Mouse (Mus musculus): ENCODE measurements around the gene Jag2.
A peak's percentile ranks its signal among the peaks of the same experiment; 100 is the strongest.

The Jag2 gene

DNA sequence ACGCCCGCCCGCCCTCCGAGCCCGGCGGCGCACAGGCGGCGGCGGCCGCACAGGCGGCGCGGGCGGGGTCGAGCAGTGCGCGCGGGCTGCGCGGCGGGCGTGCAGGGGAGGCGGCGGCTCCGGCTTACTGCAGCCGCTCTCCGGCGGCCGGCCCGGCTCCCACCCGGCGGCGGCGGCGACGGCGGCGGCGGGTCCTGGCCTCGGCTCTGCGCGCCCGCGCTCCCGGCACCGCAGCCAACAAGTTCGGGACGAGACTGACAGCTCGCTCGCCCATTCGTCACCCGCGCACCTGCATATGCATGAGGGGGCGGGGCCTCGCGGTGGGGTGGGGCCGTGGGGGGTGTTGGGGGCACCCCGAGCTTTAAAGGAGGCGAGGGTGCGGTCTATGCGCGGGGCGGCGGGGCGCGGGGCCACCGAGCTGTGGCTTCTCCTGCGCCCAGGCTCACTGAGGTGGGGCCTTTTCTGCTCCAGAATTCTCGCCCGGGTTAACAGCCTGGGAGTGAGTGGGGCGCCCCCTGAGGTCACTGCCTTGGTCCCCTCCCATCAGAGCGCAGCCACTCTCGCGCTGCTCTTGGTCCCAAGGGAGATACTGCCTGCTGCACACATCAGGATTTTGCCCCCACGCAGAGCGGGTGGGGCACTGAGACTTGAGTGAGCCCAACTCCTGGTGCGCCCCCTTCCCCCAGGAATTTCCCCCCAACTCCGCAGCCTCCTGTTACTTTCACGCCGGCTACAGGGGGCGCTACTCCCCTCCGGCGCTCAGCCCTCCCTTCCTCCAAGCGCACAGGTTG, at the start of gene Jag2:
Gene Jag2 (minus strand): TSS at position 215 of the 791 bp plus-strand sequence.
- DNase-seq: peak; percentile 48

DNA sequence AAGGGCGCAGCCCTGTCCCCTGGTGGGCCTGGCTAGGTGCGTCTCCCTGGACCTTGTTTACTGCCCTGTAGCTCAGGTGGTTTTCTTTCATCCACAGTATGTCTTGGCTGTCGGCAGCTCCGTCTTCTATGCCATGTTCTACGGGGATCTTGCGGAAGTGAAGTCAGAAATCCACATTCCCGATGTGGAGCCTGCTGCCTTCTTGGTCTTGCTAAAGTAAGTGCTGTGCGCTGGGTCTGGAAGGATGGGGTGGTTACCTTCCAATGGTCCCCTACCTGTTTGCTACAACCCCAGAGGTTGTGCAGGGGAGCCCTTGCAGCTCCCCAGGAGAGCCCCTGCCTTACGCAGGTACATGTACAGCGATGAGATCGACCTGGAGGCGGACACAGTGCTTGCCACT, 47.6 kb upstream of the Jag2 start:
- no peak for DNase-seq

DNA sequence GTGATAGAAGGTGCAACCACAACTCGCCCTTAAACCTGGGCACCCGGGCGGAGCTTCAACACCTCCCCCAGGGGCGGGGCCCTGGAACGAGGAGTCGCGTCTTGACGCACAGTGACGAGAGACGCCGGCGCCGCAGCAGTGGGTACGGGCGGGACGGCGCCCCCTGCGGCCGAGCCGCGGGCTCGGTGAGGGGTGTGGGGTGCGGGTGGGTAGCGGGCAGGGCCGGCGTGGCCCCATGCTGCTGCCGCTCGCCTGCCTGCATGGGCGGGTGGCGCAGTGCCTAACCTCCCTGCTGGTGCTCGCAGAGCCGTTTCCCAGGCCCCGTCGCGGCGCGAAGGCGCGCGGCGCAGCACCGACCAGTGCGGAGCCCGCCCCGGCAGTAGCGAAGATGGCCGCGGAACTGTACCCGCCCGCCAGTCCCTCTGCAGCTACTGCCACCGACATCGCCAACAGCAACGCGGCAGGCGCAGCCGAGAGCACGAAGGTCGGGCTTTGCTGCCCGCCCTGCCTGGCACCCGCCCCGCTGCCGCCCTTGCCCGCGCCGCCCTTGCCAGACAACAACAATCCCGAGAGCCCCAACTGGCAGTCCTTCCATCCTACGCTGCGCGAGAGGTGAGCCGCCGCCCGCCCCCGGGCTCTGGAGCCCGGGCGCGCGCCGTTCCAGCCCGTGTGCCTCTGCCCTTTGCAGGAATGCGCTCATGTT, 46.9 kb upstream of the Jag2 start, which contains the start of gene Btbd6:
Gene Btbd6 (plus strand): TSS at position 112 of the 703 bp plus-strand sequence.
- DNase-seq: peak; percentile 87

DNA sequence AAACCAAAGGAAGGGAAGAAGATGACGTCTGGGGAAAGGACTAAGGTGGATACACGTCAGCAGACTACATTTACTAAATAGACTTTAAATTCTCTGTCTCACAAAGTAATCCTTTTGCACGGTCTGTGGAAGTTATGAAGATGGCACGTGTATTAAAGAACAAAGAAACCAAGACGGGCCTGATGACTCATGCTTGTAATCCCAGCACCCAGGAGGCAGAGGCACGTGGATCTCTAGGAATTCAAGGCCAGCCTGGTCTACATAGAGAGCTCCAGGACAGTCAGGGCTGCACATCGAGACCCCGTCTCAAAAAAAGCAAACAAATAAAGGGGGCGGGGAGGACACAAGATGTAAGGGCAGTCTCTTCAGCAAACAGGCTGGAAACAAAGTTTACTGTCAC, 45.2 kb upstream of the Jag2 start:
- DNase-seq: no peak

DNA sequence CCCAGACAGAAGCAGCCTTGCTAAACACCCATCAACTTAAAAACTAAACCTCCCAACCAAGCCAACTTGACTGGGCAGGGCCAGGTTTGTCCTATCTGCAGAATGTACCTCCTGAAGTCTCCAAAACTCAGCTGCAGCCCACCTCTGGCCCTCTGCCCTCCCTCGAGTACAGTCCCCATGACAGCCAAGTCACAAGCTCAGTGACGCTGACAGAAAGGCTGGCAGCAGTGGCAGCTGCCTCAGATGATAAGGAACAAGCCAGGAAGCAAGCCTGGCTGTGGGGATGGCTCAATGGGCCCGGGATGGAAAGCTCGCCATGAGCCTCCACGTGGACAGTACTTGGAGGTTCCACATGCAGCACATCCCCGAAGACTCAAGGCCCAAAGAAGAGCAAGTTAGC, 40.0 kb upstream of the Jag2 start:
- DNase-seq: no peak

DNA sequence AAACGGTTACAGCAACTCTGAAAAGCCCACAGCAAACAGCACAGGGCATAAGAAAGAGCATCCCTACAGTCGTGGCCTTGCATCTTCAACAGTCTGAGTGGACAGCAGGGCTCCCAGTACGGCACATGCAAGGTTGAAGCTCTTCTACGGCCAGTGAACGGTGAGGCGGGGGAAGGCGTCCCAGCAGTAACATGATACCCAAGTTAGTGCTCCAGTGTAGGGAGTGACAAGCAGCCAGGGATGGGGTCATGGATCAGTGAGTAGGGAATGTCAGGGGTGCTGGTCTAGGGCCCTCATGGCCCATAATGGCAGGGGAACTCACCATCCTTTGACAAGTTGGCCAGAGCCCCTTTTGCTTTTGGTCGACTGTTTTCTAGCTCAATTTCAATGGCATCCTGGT, 39.4 kb upstream of the Jag2 start:
- no peak for DNase-seq

DNA sequence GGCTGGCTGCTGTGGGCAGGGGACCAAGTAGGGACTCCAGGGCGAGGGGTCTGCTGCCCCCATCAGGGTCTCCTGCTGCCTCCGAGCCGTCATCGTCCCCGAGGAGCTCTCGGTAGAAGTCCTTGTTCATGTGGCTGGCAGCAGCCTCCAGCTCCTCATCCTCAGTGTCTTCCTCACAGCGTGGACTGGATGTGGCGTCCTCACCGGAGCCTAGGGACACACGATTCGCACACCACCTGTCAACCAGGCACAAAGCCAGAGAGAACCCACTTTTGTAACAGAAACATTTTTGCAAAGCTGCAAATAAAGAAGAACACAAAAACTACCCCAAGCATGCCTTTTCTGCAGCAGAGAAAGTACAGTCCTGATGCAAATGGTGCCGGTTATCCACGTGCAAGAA, 36.2 kb upstream of the Jag2 start:
- no peak for DNase-seq

DNA sequence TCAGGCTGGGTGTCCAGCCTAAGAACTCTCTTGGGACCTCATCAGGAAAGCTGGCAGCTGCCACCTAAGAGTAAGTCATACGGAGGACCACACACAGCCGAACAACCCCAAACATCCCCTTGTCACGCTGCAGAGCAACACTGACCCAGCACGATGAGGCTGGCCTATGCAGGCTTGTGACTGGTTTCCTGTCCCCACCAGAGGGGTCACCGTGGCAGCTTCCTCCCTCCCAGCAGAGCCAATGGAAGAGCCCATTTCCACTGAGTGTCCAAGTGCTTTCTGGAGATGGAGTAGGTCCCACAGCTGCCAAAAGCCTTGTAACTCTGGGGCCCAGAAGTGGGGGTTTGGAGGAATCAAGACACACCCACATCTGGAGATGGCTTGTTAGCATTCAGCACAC, 32.3 kb upstream of the Jag2 start:
- no peak for DNase-seq

DNA sequence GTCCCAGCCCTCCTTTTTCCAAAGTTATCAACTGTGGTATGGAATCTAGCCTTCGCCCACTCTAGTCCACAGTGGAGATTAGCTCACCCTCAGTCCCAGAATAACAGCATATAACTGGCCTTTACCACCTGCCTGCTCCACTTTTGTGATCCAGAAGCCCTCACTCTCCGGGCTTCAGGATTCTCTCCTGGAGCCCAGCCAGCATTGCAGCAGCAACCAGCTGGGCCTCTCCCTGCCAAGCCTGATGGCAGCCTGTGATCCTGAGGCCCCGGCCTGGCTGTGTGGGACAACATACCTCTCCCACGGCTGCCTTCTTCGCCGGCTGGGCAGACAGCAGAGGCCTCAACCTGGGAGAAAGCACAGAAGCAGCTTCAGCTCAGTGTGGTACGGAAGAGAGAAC, 31.9 kb upstream of the Jag2 start:
- DNase-seq: no peak

DNA sequence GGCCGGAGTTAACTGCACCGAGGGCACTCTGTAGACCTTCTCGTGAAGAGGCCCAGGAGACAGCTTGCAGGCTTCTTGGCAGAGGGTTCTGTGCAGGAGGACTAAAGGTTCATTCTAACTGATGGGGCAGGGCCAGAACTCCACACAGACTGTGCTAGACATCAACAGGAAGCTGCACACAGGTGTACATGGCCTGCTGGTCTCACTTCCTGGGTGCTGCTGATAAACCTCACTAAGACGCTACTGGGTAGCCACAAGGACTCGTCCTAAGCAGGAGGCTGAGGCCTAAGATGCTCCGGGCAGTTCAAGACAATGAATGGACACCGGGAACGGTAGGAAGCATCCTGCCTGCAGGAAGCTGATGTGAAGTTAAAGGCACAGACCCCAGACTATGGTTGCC, 29.8 kb upstream of the Jag2 start:
- DNase-seq: no peak

DNA sequence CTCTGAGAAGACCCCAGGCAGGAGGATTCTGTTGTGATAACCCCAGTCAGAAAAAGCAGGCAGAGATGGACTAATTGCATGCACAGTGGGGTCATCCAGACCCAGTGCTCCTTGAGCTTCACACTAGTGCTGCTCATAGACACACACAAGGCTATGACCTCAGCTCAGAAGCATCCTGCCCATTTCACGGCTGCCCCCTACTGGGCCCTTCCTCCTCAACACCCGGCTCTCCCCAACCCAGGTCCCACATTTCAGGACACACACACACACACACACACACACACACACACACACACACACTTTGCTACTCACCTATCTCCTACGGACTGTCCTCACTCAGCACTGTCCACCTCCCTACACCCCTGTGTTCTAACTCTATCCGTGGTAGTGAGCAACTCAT, 28.7 kb upstream of the Jag2 start:
- no peak for DNase-seq

DNA sequence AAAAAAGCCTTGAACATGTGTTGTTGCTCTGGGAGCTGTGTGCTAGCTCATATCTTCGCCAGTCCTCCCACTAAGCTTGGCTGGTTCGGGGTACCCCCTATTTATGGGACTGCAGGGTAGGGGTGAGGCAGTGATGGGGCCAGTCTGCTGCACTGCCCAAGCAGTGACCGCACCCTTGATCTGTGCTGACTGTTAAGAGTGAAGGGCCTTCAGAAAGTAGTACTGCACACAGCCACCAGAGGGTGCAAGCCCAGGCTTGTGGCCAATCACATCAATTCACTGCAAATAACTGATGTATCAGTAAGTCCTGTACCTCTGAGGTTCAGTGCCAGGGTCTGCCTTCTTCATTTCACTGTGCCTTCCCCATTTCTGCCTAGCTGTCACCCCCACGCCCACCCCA, 26.2 kb upstream of the Jag2 start:
- DNase-seq: peak; percentile 78

DNA sequence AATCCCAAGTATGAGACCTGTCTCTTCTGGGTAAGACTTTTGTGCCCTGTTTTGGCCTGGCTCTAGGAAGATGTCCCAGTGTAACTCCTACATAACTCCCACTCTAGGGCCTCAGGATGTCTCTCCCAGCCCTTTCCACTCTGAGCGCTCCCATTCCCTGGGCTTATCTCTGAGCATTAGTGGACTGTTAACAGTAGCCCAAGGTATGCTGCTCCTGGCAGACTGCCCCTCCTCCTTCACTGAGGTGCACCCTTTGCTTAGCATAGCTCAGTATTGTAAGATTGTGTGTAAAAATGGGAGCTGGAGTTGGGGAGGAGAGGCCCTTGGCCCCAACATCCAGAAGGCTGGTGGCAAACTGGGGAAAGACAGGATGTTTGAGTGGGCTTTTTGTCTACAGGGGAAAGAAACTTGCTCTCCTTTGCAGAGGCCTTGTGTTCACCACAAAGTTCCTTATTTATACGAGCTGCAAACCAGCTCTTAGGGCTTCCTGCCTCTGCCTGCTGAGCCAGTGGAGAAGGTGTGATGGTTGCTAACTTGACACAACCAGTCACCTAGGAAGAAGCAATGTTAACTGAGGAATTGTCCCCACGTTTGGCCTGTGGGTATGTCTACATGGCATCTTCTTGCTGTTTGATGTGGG, 23.5 kb upstream of the Jag2 start:
- DNase-seq: no peak

DNA sequence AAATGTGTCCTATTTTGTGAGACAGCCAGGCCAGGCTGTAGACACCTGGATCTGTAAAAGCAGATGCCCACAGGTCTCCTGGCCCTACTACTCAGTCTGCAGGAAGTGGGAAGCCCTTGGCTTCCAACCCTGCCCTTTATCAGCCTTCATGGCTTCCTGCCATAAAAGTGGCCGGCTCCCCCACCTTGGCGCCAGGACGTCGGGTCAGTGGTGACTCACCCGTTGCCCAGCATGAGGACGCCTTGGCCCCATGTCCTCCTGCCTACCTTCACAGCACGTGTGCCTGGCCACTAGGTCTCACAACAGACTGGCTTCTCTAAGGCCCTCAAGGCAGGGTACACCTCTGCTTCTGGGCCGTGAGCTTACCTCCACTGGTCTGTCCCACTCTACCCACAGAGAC, 22.9 kb upstream of the Jag2 start:
- DNase-seq: no peak

DNA sequence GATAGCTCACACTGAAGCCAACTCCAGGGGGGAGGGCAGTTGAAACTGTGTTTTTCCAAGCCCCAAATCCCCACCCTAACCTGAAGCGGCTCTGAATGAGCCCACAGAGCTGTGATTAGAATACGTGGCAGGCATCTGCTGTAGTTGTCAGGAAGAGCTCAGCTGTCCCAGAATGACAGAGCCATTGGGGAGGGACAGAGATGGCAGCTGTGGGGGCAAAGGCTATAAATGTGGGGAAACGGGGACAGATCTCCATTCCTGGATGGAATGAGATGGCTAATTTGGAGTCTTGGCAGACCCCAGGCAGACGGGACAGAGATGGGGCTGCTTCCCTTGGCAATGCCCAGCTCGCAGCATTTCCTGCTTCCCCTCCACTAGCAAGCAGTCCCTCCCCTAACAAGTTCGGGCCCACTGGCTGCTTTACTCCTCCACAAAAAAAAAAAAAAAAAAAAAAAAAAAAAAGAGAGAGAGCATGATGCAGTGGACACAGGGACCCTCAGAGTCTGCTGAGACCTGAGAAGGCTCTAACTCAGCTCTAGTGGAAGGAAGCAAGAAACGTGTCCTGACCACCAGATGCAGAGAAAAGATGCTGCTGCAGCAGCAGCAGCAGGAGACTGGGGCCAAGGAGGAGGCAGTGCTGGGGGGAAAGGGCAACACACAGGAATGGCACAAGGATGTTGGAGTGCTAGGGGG, 21.7 kb upstream of the Jag2 start:
- DNase-seq: no peak

DNA sequence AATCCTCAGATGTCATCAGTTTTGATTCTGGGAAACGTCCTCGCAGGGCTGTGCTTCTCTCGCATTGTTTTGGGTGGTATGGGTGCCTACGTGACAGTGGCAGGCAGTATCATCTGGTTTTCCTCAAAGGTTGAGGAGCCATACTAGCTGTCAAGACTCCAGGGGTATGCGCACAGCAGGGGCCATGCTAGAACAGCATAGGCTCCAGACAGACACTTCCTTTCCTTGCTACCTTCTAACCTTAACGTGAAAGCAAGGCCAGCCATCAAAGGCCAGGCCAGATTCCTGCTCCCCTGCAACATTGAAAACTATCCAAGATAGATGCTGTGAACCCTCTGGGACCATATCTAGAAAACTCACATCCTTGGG, 21.2 kb upstream of the Jag2 start:
- no peak for DNase-seq

DNA sequence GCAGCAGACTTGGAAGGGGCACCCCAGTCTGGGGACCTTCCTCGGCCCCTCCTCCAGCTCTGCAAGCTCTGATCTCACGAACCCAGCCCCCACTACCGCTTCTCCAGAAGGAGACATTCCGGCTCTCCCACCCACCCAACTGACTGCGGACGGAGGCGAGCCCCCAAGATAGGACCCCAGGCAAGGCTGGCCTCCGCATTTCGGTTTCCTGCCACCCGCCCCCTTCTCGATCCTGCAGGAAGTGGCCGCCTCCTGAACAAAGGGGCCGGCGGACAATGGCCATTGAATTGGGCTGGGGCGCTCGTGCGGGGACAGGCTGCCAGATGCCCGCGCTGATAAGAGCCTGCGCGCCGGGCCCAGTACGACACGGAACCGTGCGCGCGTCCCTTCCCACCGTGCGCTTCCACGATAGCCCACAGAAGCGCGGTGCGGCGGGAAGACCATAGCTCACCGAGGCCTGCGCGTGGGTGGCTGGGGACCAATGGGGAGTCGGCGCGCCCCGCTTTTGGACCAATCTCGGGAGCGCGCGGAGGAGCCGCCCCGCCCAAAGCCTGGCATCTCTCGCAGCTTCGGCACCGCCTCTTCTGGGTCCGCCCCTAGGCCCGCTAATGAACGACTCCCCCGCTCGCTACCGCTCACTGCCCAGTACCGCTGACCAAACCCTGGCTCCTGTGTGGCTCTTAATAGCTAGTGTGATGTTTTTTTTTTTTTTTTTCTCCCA, 20.6 kb upstream of the Jag2 start:
- peak; percentile 85 for DNase-seq

DNA sequence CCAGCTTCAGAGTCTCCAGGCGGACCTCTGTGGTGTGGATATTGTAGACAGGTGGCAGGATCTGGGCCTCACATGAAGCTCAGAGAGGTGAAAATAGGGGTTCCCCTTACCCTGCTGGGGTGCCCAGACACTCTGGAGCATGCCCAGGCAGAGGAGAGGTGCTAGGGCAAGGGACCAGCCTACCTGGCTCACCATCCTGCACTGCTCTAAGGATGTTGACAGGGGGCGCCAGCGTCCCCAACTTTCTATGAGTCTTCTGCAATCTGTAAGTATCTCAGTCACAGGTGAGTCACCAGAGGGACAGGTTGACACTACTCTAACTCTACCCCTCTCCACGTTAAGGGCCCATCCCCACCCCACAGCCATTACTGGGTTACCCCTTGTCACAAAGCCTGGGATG, 17.7 kb upstream of the Jag2 start:
- DNase-seq: peak; percentile 36

DNA sequence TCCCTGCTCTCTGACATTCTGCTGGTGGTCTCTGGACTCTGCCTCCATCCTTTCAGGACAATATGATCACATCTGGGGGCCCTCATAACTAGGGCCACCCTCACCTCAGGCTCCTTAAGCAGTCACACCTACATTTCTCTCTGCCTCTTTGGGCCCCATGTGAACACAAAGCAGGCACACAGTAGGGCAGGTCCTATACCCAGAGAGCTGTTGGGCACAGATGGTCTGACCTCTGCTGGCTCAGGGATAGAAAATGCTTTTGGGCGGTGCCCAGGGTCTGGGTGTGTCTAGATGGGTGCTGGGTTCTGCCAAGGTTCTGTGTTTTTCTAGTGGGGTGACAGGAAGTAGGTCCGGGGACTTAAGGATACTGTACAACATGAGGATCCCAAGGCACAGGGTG, 14.1 kb upstream of the Jag2 start:
- DNase-seq: no peak

DNA sequence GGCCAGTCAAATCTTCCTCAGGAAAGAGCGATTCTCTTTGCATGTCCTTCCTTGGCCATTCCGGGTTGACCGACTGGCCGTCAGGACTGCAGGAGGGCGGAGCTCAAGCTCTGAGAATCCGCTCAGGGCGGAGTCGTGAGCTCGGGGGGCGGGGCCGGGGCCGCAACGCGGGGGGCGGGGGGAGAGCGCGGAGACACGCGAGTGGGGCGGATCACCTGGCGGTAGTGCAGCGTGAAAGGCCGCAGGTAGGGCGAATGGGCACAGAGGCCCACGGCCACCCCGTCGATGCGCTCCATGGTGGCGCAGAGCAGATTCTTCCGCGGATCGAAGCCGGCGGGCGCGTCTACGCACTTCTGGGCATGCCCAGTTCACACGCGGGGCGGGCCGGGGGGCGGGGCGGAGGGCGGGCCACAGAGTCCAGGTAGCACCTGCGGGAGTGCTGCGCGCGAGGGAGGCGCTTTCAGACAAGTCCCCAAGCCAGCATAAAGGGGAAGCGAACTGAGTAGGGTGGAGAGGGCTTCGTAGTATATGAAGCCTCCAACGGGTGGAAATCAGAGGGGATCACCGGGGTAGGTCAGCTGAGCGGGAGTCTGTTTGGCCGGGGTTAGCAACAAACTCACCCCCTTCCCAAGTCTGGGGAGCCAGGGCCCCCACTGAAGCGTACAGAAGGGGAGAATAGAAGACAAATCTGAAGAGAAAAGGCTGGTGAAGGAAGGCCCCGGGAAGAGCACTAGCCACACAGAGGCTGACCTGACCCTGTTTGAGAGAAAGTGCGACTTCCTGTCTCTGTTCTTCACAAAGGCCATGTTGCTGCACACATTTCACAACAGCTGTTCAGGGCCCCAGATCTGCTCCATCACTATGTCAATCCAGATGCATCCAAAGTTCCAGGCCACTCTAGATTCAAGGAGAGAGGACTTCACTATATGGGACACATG, 12.5 kb upstream of the Jag2 start, which contains the start of gene Nudt14:
Gene Nudt14 (minus strand): TSS at position 349 of the 938 bp plus-strand sequence.
- peak; percentile 87 for DNase-seq

DNA sequence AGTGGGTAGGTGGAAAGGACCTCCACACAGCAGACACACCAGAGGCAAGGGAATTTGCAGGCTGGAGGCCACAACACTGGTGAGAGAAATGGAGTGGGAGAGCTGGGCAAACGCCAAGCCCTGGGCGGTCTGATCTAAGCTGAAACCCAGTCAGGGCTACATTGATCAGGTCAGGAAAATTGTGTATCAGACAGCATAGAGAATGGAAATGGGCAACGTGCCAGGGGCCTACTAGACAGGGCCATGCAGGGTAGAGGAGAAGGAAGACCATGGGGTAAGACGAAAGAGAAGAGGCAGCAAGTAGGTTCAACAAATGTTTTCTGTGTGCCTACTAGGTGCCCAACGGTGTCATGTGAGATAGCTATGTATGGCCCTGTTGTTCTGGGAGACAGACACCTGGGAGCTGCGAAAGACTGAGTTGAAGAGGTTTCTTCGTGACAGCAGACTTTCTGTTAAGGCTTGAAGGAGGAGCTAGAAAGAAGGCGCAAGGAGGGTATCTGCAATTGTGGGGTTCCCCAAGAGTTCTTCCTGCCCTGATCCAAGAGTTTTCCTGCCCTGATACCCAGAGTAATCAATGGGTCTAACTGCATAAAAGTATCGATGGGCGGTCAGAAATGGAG, 11.7 kb upstream of the Jag2 start:
- no peak for DNase-seq

Data from liver (tissue).